Comparison of ENCODE assay signal across 8 mouse cellular contexts in genomic region chr6:71439506-71440216, GRCm38 (mm10). TPM values are rescaled to one million over a fixed set of nuclear protein-coding genes. Genes with fewer than 3 reads are reported as not detected.
DNase-seq lines count a peak whose midpoint lies in the region; ATAC-seq lines count a peak whose summit lies in the region.

No protein-coding gene starts in this region.

- peak overlapping the region; percentile 95 for H3K9ac ChIP-seq in kidney, embryonic 14.5 days (ENCODE audit: low read depth, low read length)
- H3K9ac ChIP-seq in liver, embryonic 11.5 days (ENCODE audit: low read depth, low read length) = peak overlapping the region; percentile 96
- peak overlapping the region; percentile 93 for H3K9ac ChIP-seq in neural tube, embryonic 11.5 days (ENCODE audit: low read length)

- H3K9me3 ChIP-seq in megakaryocyte, embryonic 14.5 days = peaks cover 4% of the 10 kb centered on the region; the same call in 1 of the 2 replicates
- no peaks in the 10 kb centered on the region for H3K9me3 ChIP-seq in kidney, embryonic 14.5 days (ENCODE audit: control insufficient read depth, low read length)
- no peaks in the 10 kb centered on the region for H3K9me3 ChIP-seq in liver, embryonic 11.5 days (ENCODE audit: control insufficient read depth, low read length)
- H3K9me3 ChIP-seq in neural tube, embryonic 11.5 days (ENCODE audit: control insufficient read depth, low read length) = no peaks in the 10 kb centered on the region

- H3K27me3 ChIP-seq in megakaryocyte, embryonic 14.5 days (replicated peaks) = no peaks in the 10 kb centered on the region
- H3K27me3 ChIP-seq in kidney, embryonic 14.5 days (ENCODE audit: control insufficient read depth, insufficient read depth, low read length) = no peaks in the 10 kb centered on the region
- H3K27me3 ChIP-seq in liver, embryonic 11.5 days (replicated peaks; ENCODE audit: control insufficient read depth, insufficient read depth, low read length) = no peaks in the 10 kb centered on the region
- no peaks in the 10 kb centered on the region for H3K27me3 ChIP-seq in neural tube, embryonic 11.5 days (ENCODE audit: control insufficient read depth, insufficient read depth, low read length)

- peak overlapping the region; percentile 99 for H3K4me3 ChIP-seq in megakaryocyte, embryonic 14.5 days (replicated peaks)
- peak overlapping the region; percentile 96 for H3K4me3 ChIP-seq in kidney, embryonic 14.5 days (ENCODE audit: low read length)
- peak overlapping the region; percentile 99 for H3K4me3 ChIP-seq in liver, embryonic 11.5 days (ENCODE audit: low read depth, low read length)
- H3K4me3 ChIP-seq in neural tube, embryonic 11.5 days (ENCODE audit: low read depth, low read length) = peak overlapping the region; percentile 95

- peak overlapping the region; percentile 97 for H3K27ac ChIP-seq in kidney, embryonic 14.5 days (ENCODE audit: low read depth, low read length)
- H3K27ac ChIP-seq in liver, embryonic 11.5 days (ENCODE audit: low read depth, low read length) = peak overlapping the region; percentile 97
- H3K27ac ChIP-seq in neural tube, embryonic 11.5 days (ENCODE audit: low read depth, low read length) = peak overlapping the region; percentile 97

- WGBS in kidney, embryonic 14.5 days = under 1% methylated on average over 55 of the region's 62 CpGs
- 1% methylated on average over 62 of the region's 62 CpGs for WGBS in liver, embryonic 11.5 days
- under 1% methylated on average over 60 of the region's 62 CpGs for WGBS in neural tube, embryonic 11.5 days

- peaks cover 44% of the 10 kb centered on the region for H3K4me1 ChIP-seq in megakaryocyte, embryonic 14.5 days
- peaks cover 32% of the 10 kb centered on the region for H3K4me1 ChIP-seq in kidney, embryonic 14.5 days (ENCODE audit: control insufficient read depth, insufficient read depth, low read length)
- peaks cover 17% of the 10 kb centered on the region for H3K4me1 ChIP-seq in liver, embryonic 11.5 days (replicated peaks; ENCODE audit: control insufficient read depth, insufficient read depth, low read length)
- peaks cover 13% of the 10 kb centered on the region; the same call in 1 of the 2 replicates for H3K4me1 ChIP-seq in neural tube, embryonic 11.5 days (ENCODE audit: control insufficient read depth, insufficient read depth, low read length)

- peak; percentile 58 to 60 for DNase-seq in cerebellum, postnatal 36 days
- peak; percentile 48 for DNase-seq in gastrocnemius, postnatal 25 days
- DNase-seq in liver, embryonic 11.5 days (ENCODE audit: low spot score) = peak; percentile 68
- peak; percentile 58 for DNase-seq in neural tube, embryonic 11.5 days (ENCODE audit: low spot score)
- DNase-seq in thymus, postnatal 0 days (ENCODE audit: low spot score) = peak; percentile 67

- no peaks in the 10 kb centered on the region for H3K36me3 ChIP-seq in megakaryocyte, embryonic 14.5 days (replicated peaks; ENCODE audit: low read length)
- H3K36me3 ChIP-seq in kidney, embryonic 14.5 days (ENCODE audit: control insufficient read depth, insufficient read depth, low read length) = no peaks in the 10 kb centered on the region
- H3K36me3 ChIP-seq in liver, embryonic 11.5 days (ENCODE audit: control insufficient read depth, insufficient read depth, low read length) = no peaks in the 10 kb centered on the region
- no peaks in the 10 kb centered on the region for H3K36me3 ChIP-seq in neural tube, embryonic 11.5 days (ENCODE audit: control insufficient read depth, insufficient read depth, low read length)

- no peak for ATAC-seq in megakaryocyte, adult 5-6 weeks (ENCODE audit: poor library complexity, severe bottlenecking)
- ATAC-seq in kidney, embryonic 14.5 days (ENCODE audit: low FRiP score, low TSS enrichment) = peak; percentile 40
- ATAC-seq in liver, embryonic 11.5 days (replicated peaks; ENCODE audit: low FRiP score) = peak; percentile 5
- ATAC-seq in neural tube, embryonic 11.5 days (ENCODE audit: insufficient read depth, low FRiP score, low TSS enrichment) = peak; percentile 54

- H3K4me2 ChIP-seq in kidney, embryonic 14.5 days (replicated peaks; ENCODE audit: low read depth, low read length) = peak overlapping the region; percentile 66
- H3K4me2 ChIP-seq in liver, embryonic 11.5 days = peak overlapping the region; percentile 92
- peak overlapping the region; percentile 71 for H3K4me2 ChIP-seq in neural tube, embryonic 11.5 days (ENCODE audit: low read depth)

RNA-seq across cellular contexts. Expression of gene Rmnd5a, which starts 0.8 kb away (rescaled TPM):
- 1.7 and 2.0 TPM in 2 replicates for polyA plus RNA-seq in megakaryocyte, embryonic 14.5 days (2012; ENCODE audit: insufficient read depth, low replicate concordance)
- total RNA-seq in megakaryocyte, adult 5-6 weeks (2015) = 40.7 and 40.9 TPM in 2 replicates
- total RNA-seq in megakaryocyte, adult 5-6 weeks (2017) = 49.8 and 52.5 TPM in 2 replicates
- 10 to 100 TPM; 85.7 to 94.4 TPM for total RNA-seq in gastrocnemius, postnatal 25 days (2021)
- 11.2 and 13.0 TPM in 2 replicates for polyA plus RNA-seq in kidney, embryonic 14.5 days (2014; fragmentation: Nextera tagmentation; extraction: Ambion mirVana)
- polyA plus RNA-seq in liver, embryonic 11.5 days (2014; fragmentation: Nextera tagmentation; extraction: Ambion mirVana) = 9.4 and 10.0 TPM in 2 replicates
- polyA plus RNA-seq in neural tube, embryonic 11.5 days (2014; fragmentation: Nextera tagmentation; extraction: Ambion mirVana) = 9.7 and 13.0 TPM in 2 replicates
- 311 and 342 TPM in 2 replicates for polyA plus RNA-seq in thymus, postnatal 0 days (2015; fragmentation: Nextera tagmentation; extraction: Ambion mirVana)

RNA-seq across cellular contexts. Expression of gene Rnf103, which starts 54.0 kb away (rescaled TPM):
- 7.3 and 27.6 TPM in 2 replicates for polyA plus RNA-seq in megakaryocyte, embryonic 14.5 days (2012; ENCODE audit: insufficient read depth, low replicate concordance)
- total RNA-seq in megakaryocyte, adult 5-6 weeks (2015) = 14.6 and 17.5 TPM in 2 replicates
- 16.4 and 18.5 TPM in 2 replicates for total RNA-seq in megakaryocyte, adult 5-6 weeks (2017)
- total RNA-seq in gastrocnemius, postnatal 25 days (2021) = 10 to 100 TPM; 17.5 to 20.3 TPM
- 14.8 and 20.1 TPM in 2 replicates for polyA plus RNA-seq in kidney, embryonic 14.5 days (2014; fragmentation: Nextera tagmentation; extraction: Ambion mirVana)
- polyA plus RNA-seq in liver, embryonic 11.5 days (2014; fragmentation: Nextera tagmentation; extraction: Ambion mirVana) = 13.6 and 13.7 TPM in 2 replicates
- polyA plus RNA-seq in neural tube, embryonic 11.5 days (2014; fragmentation: Nextera tagmentation; extraction: Ambion mirVana) = 18.6 and 19.4 TPM in 2 replicates
- polyA plus RNA-seq in thymus, postnatal 0 days (2015; fragmentation: Nextera tagmentation; extraction: Ambion mirVana) = 12.1 and 13.8 TPM in 2 replicates

Comparison
In these comparisons a context has a peak if more than half of its experiments do, and no peak if none do; other contexts are left out.
1. RNA of gene Rmnd5a, which starts 0.8 kb away (polyA plus RNA-seq): 311 to 342 TPM in thymus, postnatal 0 days; 11.2 to 13.0 TPM in kidney, embryonic 14.5 days, 9.7 to 13.0 TPM in neural tube, embryonic 11.5 days, 9.4 to 10.0 TPM in liver, embryonic 11.5 days and 1.7 to 2.0 TPM in megakaryocyte, embryonic 14.5 days; every median in the first group is over 10 times any median in the second.
2. Peak in every context shown above with its lines, with median percentiles within 50 percentile points of each other: H3K4me3 ChIP-seq, DNase-seq, H3K27ac ChIP-seq, H3K4me2 ChIP-seq and H3K9ac ChIP-seq.